Mouse (Mus musculus): ENCODE data around the gene Pin1. TPM values are rescaled to one million over a fixed set of nuclear protein-coding genes. Genes with fewer than 3 reads are reported as not detected.

Gene Pin1
- total RNA-seq, 1 experiment, result 66.6 TPM

GRCm38 (mm10) chr9:20677892-20678291, 26.0 kb downstream of the Pin1 start:
- H3K27ac ChIP-seq (ENCODE audit: insufficient read depth, low read depth, low read length, poor library complexity, severe bottlenecking), result no peak overlapping the region
- TF ChIP-seq ZNF384 (IDR thresholded peaks at IDR 0.05; ENCODE audit: low read depth, low read length), result no peak
- TF ChIP-seq ZC3H11A (IDR thresholded peaks at IDR 0.05; ENCODE audit: borderline replicate concordance, low read depth, low read length), result no peak
- in situ Hi-C loops (cut with MboI; ENCODE audit: low sequenced_read_pairs in 2 of 2, unreplicated experiment in 2 of 2), result no loop called here

GRCm38 (mm10) chr9:20680378-20680958, 28.6 kb downstream of the Pin1 start:
- Histone ChIP-seq H3K36me3 (ENCODE audit: control insufficient read depth, insufficient read depth, low read length, poor library complexity, severe bottlenecking) (no peaks in the 10 kb centered on the region), H3K9me3 (ENCODE audit: control insufficient read depth, insufficient read depth, low read depth, low read length) (no peaks in the 10 kb centered on the region), H3K4me3 (ENCODE audit: insufficient read depth in 1 of 2, low read depth in 1 of 2, low read length in 2 of 2, poor library complexity in 1 of 2, severe bottlenecking in 1 of 2) (no peak overlapping the region), H3K4me1 (ENCODE audit: control insufficient read depth in 2 of 2, insufficient read depth in 2 of 2, low read length in 2 of 2, poor library complexity in 1 of 2) (no peaks in the 10 kb centered on the region), H3K27ac (ENCODE audit: insufficient read depth, low read depth, low read length, poor library complexity, severe bottlenecking) (no peak overlapping the region), H3K9ac (ENCODE audit: insufficient read depth, low read depth, low read length, poor library complexity, severe bottlenecking) (no peak overlapping the region)
- no peak for TF ChIP-seq ZC3H11A (IDR thresholded peaks at IDR 0.05; ENCODE audit: borderline replicate concordance, low read depth, low read length)
- no peak for TF ChIP-seq HCFC1 (IDR thresholded peaks at IDR 0.05; ENCODE audit: borderline replicate concordance, insufficient read depth, low read length)
- no peak for TF ChIP-seq MAFK (IDR thresholded peaks at IDR 0.05; ENCODE audit: insufficient read depth, low read depth, low read length)
- in situ Hi-C loops (cut with MboI; ENCODE audit: low sequenced_read_pairs in 2 of 2, unreplicated experiment in 2 of 2), result no loop called here
- DNase-seq (ENCODE audit: low read depth, low spot score), result no peak

More at GRCm38 (mm10) chr9:20677892-20678291, 26.0 kb downstream of the Pin1 start:
- no peaks in the 10 kb centered on the region for H3K4me1 ChIP-seq (ENCODE audit: control insufficient read depth in 2 of 2, insufficient read depth in 2 of 2, low read length in 2 of 2, poor library complexity in 1 of 2)
- DNase-seq (ENCODE audit: low read depth, low spot score), result no peak
- H3K4me3 ChIP-seq (ENCODE audit: insufficient read depth in 1 of 2, low read depth in 1 of 2, low read length in 2 of 2, poor library complexity in 1 of 2, severe bottlenecking in 1 of 2), result no peak overlapping the region
- H3K9me3 ChIP-seq (ENCODE audit: control insufficient read depth, insufficient read depth, low read depth, low read length), result no peaks in the 10 kb centered on the region
- no peaks in the 10 kb centered on the region for H3K36me3 ChIP-seq (ENCODE audit: control insufficient read depth, insufficient read depth, low read length, poor library complexity, severe bottlenecking)
- no peak overlapping the region for H3K9ac ChIP-seq (ENCODE audit: insufficient read depth, low read depth, low read length, poor library complexity, severe bottlenecking)

DNA sequence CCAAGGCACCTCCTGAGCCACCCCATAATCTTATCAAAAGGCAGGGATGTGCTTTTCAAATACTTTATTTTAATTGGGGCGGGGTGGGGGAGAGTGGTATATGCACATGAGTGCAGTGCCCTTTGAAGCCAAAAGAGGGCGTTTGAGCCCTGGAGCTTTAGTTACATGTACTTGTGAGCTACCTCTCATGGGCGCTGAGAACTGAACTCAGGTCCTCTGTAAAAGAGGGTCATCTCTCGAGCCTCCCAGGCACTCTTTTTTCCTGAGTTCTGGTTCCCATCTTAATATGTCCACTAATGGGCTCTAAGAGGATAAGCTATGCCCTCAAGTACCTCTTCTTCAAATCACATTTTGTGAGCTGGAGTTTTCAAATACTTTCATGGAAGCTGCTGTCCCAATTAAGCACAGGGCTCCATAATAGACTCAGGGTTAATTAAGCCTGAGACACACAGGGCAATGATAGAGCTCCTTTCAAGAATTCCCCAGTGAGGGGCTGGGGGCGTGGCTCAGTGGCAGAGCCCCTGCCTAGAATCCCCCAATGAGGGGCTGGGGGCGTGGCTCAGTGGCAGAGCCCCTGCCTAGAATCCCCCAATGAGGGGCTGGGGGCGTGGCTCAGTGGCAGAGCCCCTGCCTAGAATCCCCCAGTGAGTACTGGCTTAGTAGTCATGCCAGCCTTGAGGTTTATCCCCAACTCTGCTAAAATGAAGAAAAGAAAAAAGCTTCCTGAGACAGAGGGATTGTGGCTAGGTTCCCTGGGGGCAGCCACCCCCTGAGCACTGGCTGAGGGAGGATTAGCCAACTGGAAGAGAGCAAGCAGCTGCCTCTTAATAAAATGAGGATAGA, 29.9 kb downstream of the Pin1 start:
- TF ChIP-seq ZNF384 (IDR thresholded peaks at IDR 0.05; ENCODE audit: low read depth, low read length), result no peak
- no peak for TF ChIP-seq HCFC1 (IDR thresholded peaks at IDR 0.05; ENCODE audit: borderline replicate concordance, insufficient read depth, low read length)
- TF ChIP-seq MAFK (IDR thresholded peaks at IDR 0.05; ENCODE audit: insufficient read depth, low read depth, low read length), result no peak
- TF ChIP-seq CHD2 (IDR thresholded peaks at IDR 0.05; ENCODE audit: low read depth, low read length), result no peak
- TF ChIP-seq ZC3H11A (IDR thresholded peaks at IDR 0.05; ENCODE audit: borderline replicate concordance, low read depth, low read length), result no peak
- no peaks in the 10 kb centered on the region for H3K9me3 ChIP-seq (ENCODE audit: control insufficient read depth, insufficient read depth, low read depth, low read length)
- 0 out of 4 replicates have a peak, but pooled peaks cover 0 to 2% of the 10 kb centered on the region in 2 experiments for H3K4me1 ChIP-seq (ENCODE audit: control insufficient read depth in 2 of 2, insufficient read depth in 2 of 2, low read length in 2 of 2, poor library complexity in 1 of 2)
- no peaks in the 10 kb centered on the region for H3K36me3 ChIP-seq (ENCODE audit: control insufficient read depth, insufficient read depth, low read length, poor library complexity, severe bottlenecking)
- H3K27ac ChIP-seq (ENCODE audit: insufficient read depth, low read depth, low read length, poor library complexity, severe bottlenecking), result no peak overlapping the region
- no peak for DNase-seq (ENCODE audit: low read depth, low spot score)
- no peak overlapping the region for H3K4me3 ChIP-seq (ENCODE audit: insufficient read depth in 1 of 2, low read depth in 1 of 2, low read length in 2 of 2, poor library complexity in 1 of 2, severe bottlenecking in 1 of 2)
- in situ Hi-C loops (cut with MboI; ENCODE audit: low sequenced_read_pairs in 2 of 2, unreplicated experiment in 2 of 2), result no loop called here
- no peak overlapping the region for H3K9ac ChIP-seq (ENCODE audit: insufficient read depth, low read depth, low read length, poor library complexity, severe bottlenecking)

DNA sequence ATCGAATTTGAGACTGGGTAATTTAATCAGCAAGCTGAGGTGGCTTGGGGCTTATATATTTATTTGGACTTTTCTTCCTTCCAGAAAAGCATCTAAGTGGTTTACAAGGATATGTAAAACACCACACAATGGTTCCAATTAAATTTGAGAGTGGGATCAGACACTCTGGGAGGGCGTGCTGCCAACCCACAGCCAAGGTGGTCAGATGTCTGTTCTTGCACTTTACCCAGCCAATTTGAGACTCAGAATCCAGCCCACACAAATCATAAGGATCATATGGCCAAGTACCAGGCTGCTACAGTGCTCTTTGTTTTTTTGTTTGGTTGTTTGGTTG, 30.5 kb downstream of the Pin1 start:
- Histone ChIP-seq H3K27ac (ENCODE audit: insufficient read depth, low read depth, low read length, poor library complexity, severe bottlenecking) (no peak overlapping the region), H3K9ac (ENCODE audit: insufficient read depth, low read depth, low read length, poor library complexity, severe bottlenecking) (no peak overlapping the region), H3K36me3 (ENCODE audit: control insufficient read depth, insufficient read depth, low read length, poor library complexity, severe bottlenecking) (no peaks in the 10 kb centered on the region), H3K4me3 (ENCODE audit: insufficient read depth in 1 of 2, low read depth in 1 of 2, low read length in 2 of 2, poor library complexity in 1 of 2, severe bottlenecking in 1 of 2) (no peak overlapping the region), H3K4me1 (ENCODE audit: control insufficient read depth in 2 of 2, insufficient read depth in 2 of 2, low read length in 2 of 2, poor library complexity in 1 of 2) (0 out of 4 replicates have a peak, but pooled peaks cover 0 to 2% of the 10 kb centered on the region in 2 experiments), H3K9me3 (ENCODE audit: control insufficient read depth, insufficient read depth, low read depth, low read length) (no peaks in the 10 kb centered on the region)
- TF ChIP-seq ZNF384 (IDR thresholded peaks at IDR 0.05; ENCODE audit: low read depth, low read length) (no peak), MAFK (IDR thresholded peaks at IDR 0.05; ENCODE audit: insufficient read depth, low read depth, low read length) (no peak), ZC3H11A (IDR thresholded peaks at IDR 0.05; ENCODE audit: borderline replicate concordance, low read depth, low read length) (no peak), CHD2 (IDR thresholded peaks at IDR 0.05; ENCODE audit: low read depth, low read length) (no peak), HCFC1 (IDR thresholded peaks at IDR 0.05; ENCODE audit: borderline replicate concordance, insufficient read depth, low read length) (no peak)
- no peak for DNase-seq (ENCODE audit: low read depth, low spot score)
- in situ Hi-C loops (cut with MboI; ENCODE audit: low sequenced_read_pairs in 2 of 2, unreplicated experiment in 2 of 2), result no loop called here

All from ES-E14 (cell line).